Mouse (Mus musculus) thymus, adult 2 months (tissue): ENCODE measurements around the gene Atxn1.

Experiments used
- CTCF ChIP-seq: fragments of 200-500 bp; IDR thresholded peaks from 2 replicates; pipeline ENCODE4 v1.5.1; 2012; ENCODE audit warnings: mild to moderate bottlenecking, control low read depth, low read length, moderate library complexity, borderline replicate concordance; ENCODE audit not compliant: control insufficient read depth, poor library complexity, insufficient read depth; ENCODE audit errors: extremely low read depth
- POLR2A ChIP-seq: fragments of 200-500 bp; IDR thresholded peaks from 2 replicates; pipeline ENCODE4 v1.6.1; 2012; ENCODE audit warnings: mild to moderate bottlenecking, low read length, control low read depth, moderate library complexity; ENCODE audit not compliant: control insufficient read depth, poor library complexity, insufficient read depth; ENCODE audit errors: extremely low read depth

DNA sequence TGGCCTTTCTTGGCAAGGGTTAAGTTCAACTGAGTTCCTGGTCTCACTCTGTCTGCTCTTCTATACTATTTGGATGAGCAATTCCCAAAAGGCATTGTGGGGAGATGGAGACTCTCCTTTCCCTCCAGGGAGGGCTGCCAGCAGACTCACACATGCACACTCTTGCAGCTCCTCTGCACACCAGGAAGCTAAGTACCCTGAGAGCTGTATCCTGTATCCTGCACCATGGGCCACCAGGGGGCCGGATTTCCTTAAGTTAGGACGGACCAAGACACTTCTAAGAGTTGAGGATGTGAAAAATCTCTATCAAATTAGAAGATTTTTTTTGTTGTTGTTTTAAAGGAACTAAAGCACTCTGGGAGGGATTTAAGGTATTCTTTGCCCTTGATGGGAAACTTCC, 387.0 kb downstream of the Atxn1 start:
- TF ChIP-seq POLR2A (no peak), CTCF (no peak)
